Mouse (Mus musculus) induced T-regulatory cell, adult 2 months (primary cell): ENCODE measurements around the gene Fam208a.

Experiments used
- DNase-seq: peaks from one replicate; pipeline ENCODE4 v3.0.0-alpha.2; 2012; ENCODE audit warnings: low read depth

The Fam208a gene

GRCm38 (mm10) chr14:27420816-27421215 lies 7.8 kb upstream of the Fam208a start:
- DNase-seq = no peak

GRCm38 (mm10) chr14:27422301-27422700 lies 6.3 kb upstream of the Fam208a start:
- DNase-seq = no peak

GRCm38 (mm10) chr14:27428973-27429711 lies 508 bp downstream of the Fam208a start:
- DNase-seq = peak; percentile 90

GRCm38 (mm10) chr14:27430280-27430679 lies 1.6 kb downstream of the Fam208a start:
- peak; percentile 38 for DNase-seq

GRCm38 (mm10) chr14:27432064-27432463 lies 3.4 kb downstream of the Fam208a start:
- DNase-seq = no peak

GRCm38 (mm10) chr14:27436116-27436515 lies 7.5 kb downstream of the Fam208a start:
- no peak for DNase-seq

- DNase-seq = no peak
These were observed 8.2 kb downstream of the Fam208a start for GRCm38 (mm10) chr14:27436826-27437225.

GRCm38 (mm10) chr14:27440921-27441320 lies 12.3 kb downstream of the Fam208a start:
- DNase-seq = peak; percentile 56

GRCm38 (mm10) chr14:27444851-27445281 lies 16.2 kb downstream of the Fam208a start:
- no peak for DNase-seq

GRCm38 (mm10) chr14:27446963-27447362 lies 18.3 kb downstream of the Fam208a start:
- no peak for DNase-seq

- no peak for DNase-seq
These were observed 62.8 kb downstream of the Fam208a start for GRCm38 (mm10) chr14:27491399-27491798.

- peak; percentile 13 for DNase-seq
These were observed 64.9 kb downstream of the Fam208a start for GRCm38 (mm10) chr14:27493516-27493915.

- no peak for DNase-seq
These were observed 72.5 kb downstream of the Fam208a start for GRCm38 (mm10) chr14:27501096-27501495.

GRCm38 (mm10) chr14:27507894-27508643 lies 79.4 kb downstream of the Fam208a start, which contains the start of gene Ccdc66:
Gene Ccdc66 (minus strand): TSS chr14:27508460.
- DNase-seq = peak; percentile 96

- no peak for DNase-seq
These were observed 80.1 kb downstream of the Fam208a start for GRCm38 (mm10) chr14:27508644-27509301.

GRCm38 (mm10) chr14:27524541-27524940 lies 95.9 kb downstream of the Fam208a start:
- DNase-seq = no peak
